Mouse (Mus musculus): ENCODE measurements around the gene Hist1h2ag. TPM values are rescaled to one million over a fixed set of nuclear protein-coding genes. Genes with fewer than 3 reads are reported as not detected.
A peak's percentile ranks its signal among the peaks of the same experiment; 100 is the strongest.
"Not testable (repeated sequence)": the region's sequence is repeated elsewhere in the genome, so short reads cannot be mapped to it uniquely, and the experiment has no call there.

The Hist1h2ag gene
- polyA plus RNA-seq, 1 experiment, result 1.1 TPM

GRCm38 (mm10) chr13:22041142-22041536, 1.6 kb downstream of the Hist1h2ag start, which contains the start of gene Hist1h4i:
Gene Hist1h4i (minus strand): TSS chr13:22041362.
- WGBS, result under 1% methylated on average over 27 of the region's 27 CpGs
- H3K27ac ChIP-seq (ENCODE audit: insufficient read depth, low read length), result peak within 1 kb of the TSS; percentile 35; the same call in 1 of the 2 replicates

DNA sequence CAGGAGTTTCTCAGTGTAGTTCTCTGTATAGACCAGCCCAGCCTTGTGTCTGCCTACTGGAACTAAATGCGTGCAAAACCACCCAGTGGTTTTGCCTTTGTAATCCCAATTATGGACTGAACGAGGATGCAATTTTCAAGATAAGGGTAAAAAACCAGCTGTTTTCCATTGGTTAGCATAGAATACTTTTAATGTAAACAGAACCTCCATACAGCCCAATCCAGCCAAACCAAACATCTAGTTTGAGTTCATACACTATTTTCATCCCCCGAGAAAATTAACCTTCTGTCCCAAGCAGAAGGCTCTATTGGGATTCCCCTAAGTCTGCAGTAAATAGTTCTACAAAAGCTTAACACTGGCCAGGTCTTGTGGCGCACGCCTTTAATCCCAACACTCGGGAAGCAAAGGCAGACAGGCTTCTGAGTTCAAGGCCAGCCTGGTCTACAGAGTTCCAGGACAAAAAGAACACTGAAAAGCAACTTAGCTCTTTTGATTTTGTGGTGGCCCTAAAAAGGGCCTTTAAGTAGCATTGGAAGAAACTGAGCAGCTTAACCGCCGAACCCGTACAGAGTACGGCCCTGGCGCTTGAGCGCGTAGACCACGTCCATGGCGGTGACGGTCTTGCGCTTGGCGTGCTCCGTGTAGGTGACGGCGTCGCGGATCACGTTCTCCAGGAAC, 2.1 kb downstream of the Hist1h2ag start:
- no peak for TF ChIP-seq CTCF (IDR thresholded peaks at IDR 0.05; ENCODE audit: borderline replicate concordance, insufficient read depth, low read depth, low read length)
- TF ChIP-seq POLR2A (IDR thresholded peaks at IDR 0.05; ENCODE audit: borderline replicate concordance, insufficient read depth, low read length), result no peak

More at GRCm38 (mm10) chr13:22041142-22041536, 1.6 kb downstream of the Hist1h2ag start, which contains the start of gene Hist1h4i:
- TF ChIP-seq POLR2A (IDR thresholded peaks at IDR 0.05; ENCODE audit: borderline replicate concordance, insufficient read depth, low read length), result peak; percentile 93; the same call in 1 of the 2 replicates
- DNase-seq, result peak; percentile 95 to 98
- H3K4me3 ChIP-seq (replicated peaks; ENCODE audit: insufficient read depth, low read depth, low read length), result peak within 1 kb of the TSS; percentile 52
- H3K4me1 ChIP-seq (ENCODE audit: control insufficient read depth, insufficient read depth, low read length); H3K27me3 ChIP-seq (ENCODE audit: control insufficient read depth, insufficient read depth, low read length): not testable (repeated sequence)

DNA sequence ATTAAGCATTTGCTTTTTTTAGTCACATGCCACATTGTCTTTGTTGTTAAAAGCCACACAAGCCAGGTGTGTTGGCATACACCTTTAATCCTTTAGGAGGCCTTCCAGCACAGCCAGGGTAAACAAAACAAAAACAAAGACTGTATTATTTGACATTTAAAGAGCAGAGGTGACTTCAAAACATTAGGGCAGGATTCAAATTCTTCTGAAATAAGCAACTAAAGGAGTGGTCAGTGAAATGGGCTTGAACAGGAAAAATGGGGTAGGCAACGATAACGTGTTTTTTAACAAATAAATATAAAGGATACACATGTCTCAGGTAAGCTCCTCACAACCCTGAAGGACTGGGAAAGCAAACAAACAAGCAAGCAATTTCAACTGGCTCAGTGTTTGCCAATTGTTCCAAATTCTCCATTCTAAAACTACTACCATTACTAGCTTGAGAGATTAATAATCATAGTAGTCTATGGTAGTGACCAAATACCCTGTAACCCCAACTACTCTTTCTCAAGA, 2.7 kb downstream of the Hist1h2ag start:
- no peak for TF ChIP-seq CTCF (IDR thresholded peaks at IDR 0.05; ENCODE audit: borderline replicate concordance, insufficient read depth, low read depth, low read length)
- TF ChIP-seq POLR2A (IDR thresholded peaks at IDR 0.05; ENCODE audit: borderline replicate concordance, insufficient read depth, low read length), result no peak
- 11% methylated on average over 2 of the region's 2 CpGs for WGBS
- Histone ChIP-seq H3K27ac (ENCODE audit: insufficient read depth, low read length) (no peak overlapping the region), H3K4me1 (ENCODE audit: control insufficient read depth, insufficient read depth, low read length) (no peaks in the 10 kb centered on the region; the same call in 1 of the 2 replicates), H3K27me3 (ENCODE audit: control insufficient read depth, insufficient read depth, low read length) (no peaks in the 10 kb centered on the region), H3K4me3 (replicated peaks; ENCODE audit: insufficient read depth, low read depth, low read length) (no peak overlapping the region)
- DNase-seq, result no peak

More for the DNA sequence above, 2.1 kb downstream of the Hist1h2ag start:
- peak overlapping the region; percentile 35; the same call in 1 of the 2 replicates for H3K27ac ChIP-seq (ENCODE audit: insufficient read depth, low read length)
- no peaks in the 10 kb centered on the region; the same call in 1 of the 2 replicates for H3K4me1 ChIP-seq (ENCODE audit: control insufficient read depth, insufficient read depth, low read length)
- H3K4me3 ChIP-seq (replicated peaks; ENCODE audit: insufficient read depth, low read depth, low read length), result peak overlapping the region; percentile 52
- WGBS, result 2% methylated on average over 24 of the region's 24 CpGs
- H3K27me3 ChIP-seq (ENCODE audit: control insufficient read depth, insufficient read depth, low read length), result no peaks in the 10 kb centered on the region
- peak in 1 of 2 experiments; percentile 34 for DNase-seq

- no peak overlapping the region for H3K27ac ChIP-seq (ENCODE audit: insufficient read depth, low read length)
- TF ChIP-seq CTCF (IDR thresholded peaks at IDR 0.05; ENCODE audit: borderline replicate concordance, insufficient read depth, low read depth, low read length) (no peak), POLR2A (IDR thresholded peaks at IDR 0.05; ENCODE audit: borderline replicate concordance, insufficient read depth, low read length) (no peak)
- no peak overlapping the region for H3K4me3 ChIP-seq (replicated peaks; ENCODE audit: insufficient read depth, low read depth, low read length)
- no peaks in the 10 kb centered on the region; the same call in 1 of the 2 replicates for H3K4me1 ChIP-seq (ENCODE audit: control insufficient read depth, insufficient read depth, low read length)
- DNase-seq, result no peak
- 76% methylated on average over 5 of the region's 5 CpGs for WGBS
- H3K27me3 ChIP-seq (ENCODE audit: control insufficient read depth, insufficient read depth, low read length), result no peaks in the 10 kb centered on the region
Observed at GRCm38 (mm10) chr13:22039364-22039763, 3.4 kb downstream of the Hist1h2ag start.

- DNase-seq, result no peak
- H3K27ac ChIP-seq (ENCODE audit: insufficient read depth, low read length), result no peak overlapping the region
- no peaks in the 10 kb centered on the region; the same call in 1 of the 2 replicates for H3K4me1 ChIP-seq (ENCODE audit: control insufficient read depth, insufficient read depth, low read length)
- WGBS, result 89% methylated on average over 2 of the region's 2 CpGs
- TF ChIP-seq POLR2A (IDR thresholded peaks at IDR 0.05; ENCODE audit: borderline replicate concordance, insufficient read depth, low read length) (no peak), CTCF (IDR thresholded peaks at IDR 0.05; ENCODE audit: borderline replicate concordance, insufficient read depth, low read depth, low read length) (no peak)
- H3K4me3 ChIP-seq (replicated peaks; ENCODE audit: insufficient read depth, low read depth, low read length), result no peak overlapping the region
- H3K27me3 ChIP-seq (ENCODE audit: control insufficient read depth, insufficient read depth, low read length), result no peaks in the 10 kb centered on the region
Observed at GRCm38 (mm10) chr13:22037415-22037814, 5.3 kb downstream of the Hist1h2ag start.

DNA sequence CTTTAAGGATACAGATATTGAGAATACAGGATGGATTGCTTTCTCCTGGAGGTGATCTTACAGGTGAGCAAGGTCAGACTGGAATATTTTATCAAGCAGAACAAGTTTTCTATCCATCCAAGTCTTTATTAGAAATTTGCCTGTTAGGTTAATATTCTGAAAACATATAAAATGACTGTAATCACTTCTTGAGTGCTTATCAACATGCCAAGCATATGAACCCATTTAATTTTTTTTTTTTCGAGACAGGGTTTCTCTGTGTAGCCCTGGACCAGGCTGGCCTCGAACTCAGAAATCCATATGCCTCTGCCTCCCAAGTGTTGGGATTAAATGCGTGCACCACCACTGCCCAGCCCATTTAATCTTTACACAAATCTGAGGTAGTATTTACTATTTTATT, 5.8 kb downstream of the Hist1h2ag start:
- no peak for TF ChIP-seq CTCF (IDR thresholded peaks at IDR 0.05; ENCODE audit: borderline replicate concordance, insufficient read depth, low read depth, low read length)
- no peak for TF ChIP-seq POLR2A (IDR thresholded peaks at IDR 0.05; ENCODE audit: borderline replicate concordance, insufficient read depth, low read length)
- Histone ChIP-seq H3K27me3 (ENCODE audit: control insufficient read depth, insufficient read depth, low read length) (no peaks in the 10 kb centered on the region), H3K4me1 (ENCODE audit: control insufficient read depth, insufficient read depth, low read length) (no peaks in the 10 kb centered on the region; the same call in 1 of the 2 replicates), H3K4me3 (replicated peaks; ENCODE audit: insufficient read depth, low read depth, low read length) (no peak overlapping the region), H3K27ac (ENCODE audit: insufficient read depth, low read length) (no peak overlapping the region)
- DNase-seq, result no peak
- 54% methylated on average over 3 of the region's 3 CpGs for WGBS

GRCm38 (mm10) chr13:22036149-22036956, 6.4 kb downstream of the Hist1h2ag start:
- Histone ChIP-seq H3K4me1 (ENCODE audit: control insufficient read depth, insufficient read depth, low read length) (no peaks in the 10 kb centered on the region), H3K4me3 (replicated peaks; ENCODE audit: insufficient read depth, low read depth, low read length) (peak overlapping the region; percentile 37), H3K27me3 (ENCODE audit: control insufficient read depth, insufficient read depth, low read length) (no peaks in the 10 kb centered on the region), H3K27ac (ENCODE audit: insufficient read depth, low read length) (no peak overlapping the region)
- DNase-seq, result no peak
- 3% methylated on average over 21 of the region's 23 CpGs for WGBS
- TF ChIP-seq POLR2A (IDR thresholded peaks at IDR 0.05; ENCODE audit: borderline replicate concordance, insufficient read depth, low read length), result no peak
- TF ChIP-seq CTCF (IDR thresholded peaks at IDR 0.05; ENCODE audit: borderline replicate concordance, insufficient read depth, low read depth, low read length), result no peak

DNA sequence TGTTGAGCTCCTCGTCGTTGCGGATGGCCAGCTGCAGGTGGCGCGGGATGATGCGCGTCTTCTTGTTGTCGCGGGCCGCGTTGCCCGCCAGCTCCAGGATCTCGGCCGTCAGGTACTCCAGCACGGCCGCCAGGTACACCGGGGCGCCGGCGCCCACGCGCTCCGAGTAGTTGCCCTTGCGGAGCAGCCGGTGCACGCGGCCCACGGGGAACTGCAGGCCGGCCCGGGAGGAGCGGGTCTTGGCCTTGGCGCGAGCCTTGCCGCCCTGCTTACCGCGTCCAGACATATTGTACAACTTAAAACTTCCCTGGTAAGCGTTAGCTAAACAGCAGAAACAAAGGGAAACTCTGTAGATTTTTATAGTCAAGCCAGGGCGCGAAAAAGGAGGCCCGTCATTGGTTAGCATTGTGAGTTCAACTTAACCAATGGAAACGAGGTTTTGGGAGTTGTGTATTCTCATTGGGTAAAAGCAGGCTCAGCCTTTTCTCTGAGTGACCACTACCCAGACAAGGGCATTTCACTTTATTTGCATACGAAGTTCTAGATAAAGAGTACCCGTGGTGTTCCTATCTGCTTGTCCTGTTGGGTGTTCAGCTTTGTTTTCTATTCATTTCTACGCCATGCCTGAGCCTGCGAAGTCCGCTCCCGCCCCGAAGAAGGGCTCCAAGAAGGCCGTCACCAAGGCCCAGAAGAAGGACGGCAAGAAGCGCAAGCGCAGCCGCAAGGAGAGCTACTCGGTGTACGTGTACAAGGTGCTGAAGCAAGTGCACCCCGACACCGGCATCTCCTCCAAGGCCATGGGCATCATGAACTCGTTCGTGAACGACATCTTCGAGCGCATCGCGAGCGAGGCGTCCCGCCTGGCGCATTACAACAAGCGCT, 7.2 kb downstream of the Hist1h2ag start, which contains the start of the genes Hist1h2ah and Hist1h2bk:
Gene Hist1h2ah (minus strand): TSS at position 302 of the 882 bp plus-strand sequence.
Gene Hist1h2bk (plus strand): TSS at position 604 of the 882 bp plus-strand sequence.
- peak within 1 kb of the TSS; percentile 59 for H3K4me3 ChIP-seq (replicated peaks; ENCODE audit: insufficient read depth, low read depth, low read length)
- under 1% methylated on average over 30 of the region's 69 CpGs for WGBS
- H3K4me1 ChIP-seq (ENCODE audit: control insufficient read depth, insufficient read depth, low read length); H3K27me3 ChIP-seq (ENCODE audit: control insufficient read depth, insufficient read depth, low read length); H3K27ac ChIP-seq (ENCODE audit: insufficient read depth, low read length): not testable (repeated sequence)
- DNase-seq, result peak; percentile 80 to 90
